Mouse (Mus musculus): Measurements from ENCODE around the gene Tecrl. TPM values are rescaled to one million over a fixed set of nuclear protein-coding genes. Genes with fewer than 3 reads are reported as not detected.

The Tecrl gene
- not detected for polyA plus RNA-seq (2017; shearing (Covaris generic))

GRCm38 (mm10) chr5:83354846-83355561 is at the start of gene Tecrl:
Gene Tecrl (minus strand): TSS chr5:83355195.

Measured in CD4-positive, CD25-positive, alpha-beta regulatory T cell, adult 9 weeks (primary cell).